Mouse (Mus musculus) gastrocnemius, adult 18-20 months (tissue): Measurements from ENCODE around the gene Slc37a3. TPM values are rescaled to one million over a fixed set of nuclear protein-coding genes. Genes with fewer than 3 reads are reported as not detected.
"Not testable (repeated sequence)": the region's sequence is repeated elsewhere in the genome, so short reads cannot be mapped to it uniquely, and the experiment has no call there.

Experiments used
- DNase-seq: peaks from one replicate; pipeline ENCODE4 v3.0.0; 2021; ENCODE audit warnings: low spot score
- total RNA-seq, 2 experiments: library from RNA; stranded (reverse); gene quantifications; 2 replicates each; pipeline ENCODE4 v1.2.3; 2021

The Slc37a3 gene
- total RNA-seq, 2 experiments from 2014 or later, result 11.6 to 16.2 TPM

DNA sequence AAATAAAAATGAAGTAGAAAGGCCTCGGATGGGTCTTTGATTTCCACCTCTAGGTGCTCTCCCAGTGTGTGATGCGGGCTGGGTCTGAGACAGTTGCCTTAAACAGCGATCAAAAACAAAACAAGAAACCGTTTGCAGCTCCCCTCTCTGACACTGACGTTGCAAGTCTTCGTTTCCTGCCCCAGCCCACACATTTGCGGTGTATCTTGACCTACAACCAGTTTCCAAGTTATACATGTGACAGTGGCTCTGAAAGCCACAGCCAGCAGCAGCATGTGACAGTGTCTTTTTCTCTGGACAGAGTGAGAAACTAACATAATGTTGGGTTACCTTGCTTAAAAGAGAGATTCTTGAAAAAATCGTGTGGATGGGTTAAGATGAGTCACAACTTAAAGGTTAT is 2.3 kb upstream of the Slc37a3 start:
- DNase-seq, result no peak

DNA sequence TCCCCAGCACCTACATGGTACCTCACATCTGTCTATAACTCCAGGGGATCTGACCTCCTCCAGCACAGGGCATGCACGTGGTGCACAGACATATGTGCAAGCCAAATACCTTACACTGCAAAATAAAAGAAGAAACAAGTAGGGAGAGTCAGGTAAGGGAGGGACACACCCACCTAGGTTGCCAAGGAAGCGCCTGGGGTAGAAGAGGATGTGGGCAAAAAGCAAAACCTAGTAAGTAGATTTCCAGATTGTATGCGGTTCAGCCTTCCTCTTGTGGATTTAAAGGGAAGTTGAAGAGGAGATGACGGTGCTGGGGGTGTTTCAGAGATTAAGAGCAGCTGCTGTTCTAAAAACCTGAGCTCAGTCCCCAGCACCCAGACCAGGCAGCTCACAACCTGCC is 1.7 kb upstream of the Slc37a3 start:
- DNase-seq, result no peak

DNA sequence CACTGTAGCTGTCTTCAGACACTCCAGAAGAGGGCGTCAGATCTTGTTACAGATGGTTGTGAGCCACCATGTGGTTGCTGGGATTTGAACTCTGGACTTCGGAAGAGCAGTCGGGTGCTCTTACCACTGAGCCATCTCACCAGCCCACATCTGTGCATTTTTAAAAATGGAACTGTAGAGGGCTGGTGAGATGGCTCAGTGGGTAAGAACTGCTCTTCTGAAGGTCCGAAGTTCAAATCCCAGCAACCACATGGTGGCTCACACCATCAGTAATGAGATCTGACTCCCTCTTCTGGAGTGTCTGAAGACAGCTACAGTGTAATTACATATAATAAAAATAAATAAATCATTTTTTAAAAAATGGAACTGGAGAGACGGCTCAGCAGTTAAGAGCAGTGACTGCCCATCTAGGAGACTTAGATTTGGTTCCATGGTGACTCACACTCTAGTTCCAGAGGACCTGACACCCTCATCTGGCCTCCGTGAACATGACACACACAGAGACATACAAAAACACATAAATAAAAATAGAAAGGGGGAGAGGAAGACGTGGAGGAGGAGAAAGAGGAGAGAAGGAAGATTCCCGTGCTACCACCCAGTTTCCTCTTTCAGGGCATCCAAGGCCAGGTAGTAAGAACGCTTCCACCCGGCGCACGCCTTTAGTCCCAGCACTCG is 823 bp upstream of the Slc37a3 start:
- DNase-seq, result not testable (repeated sequence)

DNA sequence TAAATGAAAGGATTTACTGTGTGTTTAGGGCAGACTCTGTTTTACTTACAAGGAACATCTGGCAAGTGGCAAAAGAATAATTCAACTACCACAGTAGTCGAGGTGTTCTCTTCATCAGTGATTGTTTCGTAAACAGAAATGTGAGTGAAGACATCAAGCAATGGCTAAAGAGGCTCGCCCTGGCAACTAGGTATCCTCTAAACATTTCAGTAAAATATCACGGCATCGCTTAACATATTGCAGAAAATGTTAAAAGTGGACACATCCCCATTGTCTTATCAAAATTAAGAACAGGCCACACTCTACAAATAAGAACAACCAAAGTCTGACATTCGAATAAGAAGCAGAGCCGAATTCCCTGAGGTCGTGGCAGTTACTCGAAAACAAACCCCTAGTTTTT is 700 bp downstream of the Slc37a3 start:
- no peak for DNase-seq

DNA sequence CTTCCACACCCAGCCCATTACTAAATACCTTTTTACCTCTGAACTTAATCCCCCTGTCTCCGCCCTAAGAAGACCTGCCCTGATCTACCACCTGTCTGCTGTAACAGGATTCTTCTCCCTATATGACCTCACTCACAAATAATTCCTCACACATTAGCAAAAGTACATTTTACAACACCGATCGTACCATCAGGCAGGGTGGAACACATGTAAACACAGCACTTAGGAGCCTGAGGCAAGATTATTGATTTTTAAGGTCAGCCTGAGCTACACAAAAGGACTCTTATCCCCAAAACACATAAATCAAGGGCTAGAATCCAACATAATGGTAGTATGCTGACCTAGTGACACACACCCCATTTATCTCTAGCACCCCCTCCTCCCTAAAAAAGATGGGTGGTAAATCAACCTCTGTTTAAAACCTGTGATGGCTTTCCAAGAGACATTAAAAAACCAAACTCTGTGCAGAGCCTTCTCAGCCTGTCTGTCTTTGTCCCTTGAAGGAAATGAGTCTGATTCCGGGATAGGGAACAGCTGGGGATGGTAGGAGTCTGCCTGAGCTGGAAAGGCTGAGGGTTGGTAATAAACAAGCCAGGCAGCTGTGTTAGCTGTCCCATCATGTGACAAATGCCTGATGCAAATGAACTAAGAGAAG is 4.0 kb downstream of the Slc37a3 start:
- no peak for DNase-seq

DNA sequence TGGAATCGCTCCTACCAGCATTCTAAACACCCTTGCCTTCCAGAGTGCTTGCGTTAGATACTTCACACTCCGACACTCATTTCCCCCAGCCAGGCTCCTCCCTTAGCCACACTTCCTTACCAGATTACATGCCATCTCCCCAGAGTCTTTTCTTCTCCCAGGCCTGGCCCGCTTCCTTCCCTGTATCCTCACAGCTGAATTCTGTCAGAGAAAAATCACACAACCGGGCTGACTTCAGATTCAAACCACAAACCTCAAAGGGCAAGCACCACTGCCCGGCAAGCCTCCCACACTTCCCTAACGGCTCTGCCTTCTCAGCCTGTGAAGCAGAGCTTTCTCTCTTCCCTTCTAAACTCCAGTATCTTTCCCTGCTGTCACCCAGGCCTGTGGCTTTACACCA is 4.7 kb downstream of the Slc37a3 start:
- DNase-seq, result peak; percentile 16

DNA sequence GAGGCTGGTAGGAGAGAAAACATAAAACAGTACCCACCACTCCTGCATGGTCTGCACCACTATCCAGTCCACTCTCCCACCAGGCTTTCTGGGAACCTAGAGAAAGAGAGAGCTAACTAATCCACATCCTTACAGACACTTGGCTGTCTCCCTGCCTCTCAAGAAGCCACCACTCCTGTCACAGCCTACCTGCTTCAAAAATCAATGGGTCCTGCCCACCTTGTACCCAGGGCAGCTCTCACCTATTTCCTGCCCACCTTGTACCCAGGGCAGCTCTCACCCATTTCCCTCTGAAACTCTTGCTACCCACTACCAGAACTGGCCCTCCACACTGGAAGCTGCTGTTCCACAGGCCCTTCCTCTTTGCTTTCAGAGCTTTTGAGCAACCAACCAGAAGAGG is 5.4 kb downstream of the Slc37a3 start:
- no peak for DNase-seq

DNA sequence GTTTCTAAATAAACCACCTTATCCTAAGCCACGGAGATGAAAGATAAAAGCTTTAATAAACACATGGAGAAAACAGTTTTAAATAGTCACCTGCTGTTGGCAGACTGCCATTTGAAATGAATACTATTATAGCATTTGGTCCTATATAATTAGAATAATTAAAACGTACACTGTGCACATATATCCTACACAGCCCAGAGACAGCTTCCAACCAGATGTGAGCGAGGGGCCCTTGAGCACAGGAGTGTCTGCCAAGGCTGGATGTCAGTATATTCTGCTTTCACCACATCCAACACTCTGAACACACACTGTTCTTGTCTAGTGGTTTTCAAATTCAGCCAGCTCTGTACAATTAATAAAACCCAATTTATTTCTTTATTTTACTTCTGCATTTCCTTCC is 7.8 kb downstream of the Slc37a3 start:
- DNase-seq, result no peak

DNA sequence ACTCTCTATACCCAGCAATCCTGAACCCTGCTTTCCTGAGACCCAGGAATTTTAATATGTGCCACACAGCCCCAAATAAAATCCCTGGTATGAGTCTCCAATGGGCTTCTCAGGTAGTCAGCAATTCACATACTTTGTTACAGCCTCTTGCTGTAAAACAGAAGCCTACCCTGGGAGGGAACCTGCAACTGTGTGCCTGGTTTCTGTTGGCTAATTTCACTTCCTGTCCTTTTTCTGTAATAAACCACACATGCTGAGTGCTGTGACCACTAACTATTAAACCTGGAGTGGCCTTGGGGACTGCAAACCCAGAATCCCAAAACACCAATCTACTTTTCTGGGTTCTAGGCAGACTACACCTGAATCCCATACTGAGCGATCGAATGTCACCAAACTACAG is 14.8 kb downstream of the Slc37a3 start:
- no peak for DNase-seq

DNA sequence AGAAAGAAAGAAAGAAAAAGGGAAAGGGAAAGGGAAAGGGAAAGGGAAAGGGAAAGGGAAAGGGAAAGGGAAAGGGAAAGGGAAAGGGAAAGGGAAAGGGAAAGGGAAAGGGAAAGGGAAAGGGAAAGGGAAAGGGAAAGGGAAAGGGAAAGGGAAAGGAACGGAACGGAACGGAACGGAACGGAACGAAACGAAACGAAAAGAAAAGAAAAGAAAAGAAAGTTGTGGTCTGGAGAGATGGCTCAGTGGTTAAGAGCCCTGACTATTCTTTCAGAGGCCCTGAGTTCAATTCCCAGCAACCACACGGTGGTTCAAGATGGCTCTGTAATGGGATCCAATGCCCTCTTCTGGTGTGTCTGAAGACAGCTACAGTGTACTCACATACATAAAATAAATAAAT is 18.3 kb downstream of the Slc37a3 start:
- DNase-seq, result not testable (repeated sequence)

DNA sequence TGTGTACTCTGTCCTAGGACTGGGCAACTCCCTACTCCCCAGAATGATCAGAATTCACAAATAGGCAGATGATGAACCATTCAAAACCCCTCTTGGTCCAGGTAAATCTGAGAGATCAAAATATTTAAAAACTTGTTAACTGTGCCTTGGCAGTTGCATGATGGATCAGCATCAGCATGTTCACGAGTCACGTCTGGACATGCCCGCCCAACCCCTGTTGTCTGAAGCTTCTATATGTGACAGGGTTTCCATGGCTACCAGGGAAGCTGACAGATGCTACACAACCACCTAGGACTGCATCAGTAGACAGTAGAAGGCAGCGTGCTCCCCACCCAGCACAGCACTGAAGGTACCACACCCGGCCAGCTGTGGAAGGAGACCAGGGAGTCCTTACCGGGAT is 28.5 kb downstream of the Slc37a3 start:
- no peak for DNase-seq

DNA sequence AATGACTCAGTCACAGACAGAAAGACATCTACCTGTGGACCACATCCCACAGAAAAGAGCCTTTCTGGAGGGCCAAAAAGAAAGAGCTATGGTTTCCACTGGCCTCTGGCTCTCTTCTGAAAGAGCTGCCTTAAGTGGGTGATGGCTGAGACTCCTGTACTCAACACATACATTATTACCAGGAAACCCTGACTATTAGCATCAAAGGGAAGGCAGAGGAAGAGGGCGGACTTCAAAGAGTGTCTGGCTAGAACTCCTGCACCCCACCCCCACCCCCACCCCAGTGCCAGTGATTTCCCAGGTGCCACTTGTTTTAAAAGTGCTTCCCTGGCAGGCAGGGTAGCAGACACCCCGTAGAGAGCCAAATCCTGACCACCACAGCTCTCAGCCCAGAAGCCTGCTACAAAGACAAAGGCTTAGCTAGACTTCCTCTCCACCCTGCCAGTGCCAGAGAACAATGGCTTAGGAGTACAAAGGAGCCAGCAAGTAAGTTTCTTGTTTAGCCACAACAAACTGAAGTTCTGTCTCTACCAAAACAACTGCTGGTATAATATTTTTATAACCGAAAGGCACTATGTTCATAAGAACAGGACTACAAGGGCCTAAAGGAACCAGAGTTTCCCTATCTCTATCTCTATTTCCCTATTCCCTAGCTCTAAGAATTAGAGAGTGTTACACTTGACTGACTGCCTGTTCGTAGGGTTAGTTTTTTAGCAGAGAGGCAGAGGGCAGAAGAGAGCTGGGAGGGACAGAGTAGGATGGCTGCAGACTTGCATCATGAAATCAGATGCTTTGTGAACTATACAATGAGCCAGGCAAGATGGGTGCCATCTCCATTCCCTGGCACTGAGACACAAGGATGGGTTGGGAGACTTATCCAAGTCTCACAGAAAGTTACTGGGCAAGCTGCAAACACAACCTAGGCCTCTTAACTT is 29.3 kb downstream of the Slc37a3 start:
- DNase-seq, result no peak

DNA sequence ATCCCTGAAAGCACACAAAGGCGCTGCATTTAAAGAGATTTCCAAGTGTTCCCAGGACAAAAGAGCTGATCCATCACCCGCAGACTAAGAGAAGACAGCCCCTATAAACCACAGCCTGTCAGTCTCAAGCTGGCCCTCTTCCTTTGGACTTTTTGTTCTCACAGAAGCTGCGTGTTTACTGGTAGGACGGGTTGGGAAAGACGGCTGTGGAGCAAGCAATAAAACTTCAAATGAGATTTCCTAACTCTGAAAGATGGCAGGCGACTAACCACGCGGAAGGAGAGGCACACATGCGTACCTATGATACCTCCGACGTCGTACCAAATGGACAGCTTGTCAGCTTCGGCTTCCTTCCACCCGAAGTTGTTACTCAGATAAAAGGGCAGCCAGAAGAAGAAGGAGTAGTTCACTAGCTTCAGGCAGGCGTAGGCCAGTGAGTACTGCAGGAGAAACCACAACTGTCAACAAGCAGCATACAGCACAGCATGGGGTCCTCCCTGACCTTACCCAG is 30.4 kb downstream of the Slc37a3 start:
- no peak for DNase-seq

DNA sequence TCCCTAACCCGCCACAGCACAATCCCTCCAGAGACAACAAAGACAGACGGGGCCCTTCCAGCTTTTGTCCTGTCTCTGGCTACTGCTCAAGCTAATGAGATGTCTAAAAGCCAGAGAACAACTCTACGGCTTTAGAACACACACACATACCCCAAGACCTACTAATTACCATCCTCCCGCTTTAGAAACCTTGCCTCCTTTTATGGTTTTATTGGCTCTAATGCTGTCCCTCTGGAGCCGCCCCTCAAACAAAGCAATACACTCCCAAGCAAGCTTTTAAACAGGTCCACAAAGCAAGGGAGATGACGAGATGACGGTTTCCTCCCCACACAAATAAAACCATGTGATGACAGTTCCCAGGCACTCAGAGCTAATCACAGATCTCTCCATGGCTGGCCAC is 32.0 kb downstream of the Slc37a3 start:
- DNase-seq, result no peak

DNA sequence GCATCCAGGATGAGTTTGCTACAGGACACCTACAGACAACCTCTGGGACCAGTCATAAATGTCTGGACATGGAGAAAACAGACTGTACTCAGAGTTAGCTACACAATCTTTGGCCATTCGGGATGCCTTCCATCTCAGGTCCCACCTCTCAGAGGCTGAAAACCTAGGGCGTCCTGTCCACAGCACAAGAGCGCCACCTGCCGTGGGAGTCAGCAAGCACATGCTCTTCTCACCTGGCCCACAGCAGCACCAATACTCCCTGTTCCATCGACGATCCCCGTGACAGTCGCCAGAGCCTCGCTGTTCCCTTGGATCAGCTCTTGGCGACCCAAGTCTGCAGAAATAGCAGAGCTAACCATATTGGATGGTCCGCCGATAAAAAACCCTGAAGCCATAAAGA is 33.5 kb downstream of the Slc37a3 start:
- DNase-seq, result peak; percentile 84

DNA sequence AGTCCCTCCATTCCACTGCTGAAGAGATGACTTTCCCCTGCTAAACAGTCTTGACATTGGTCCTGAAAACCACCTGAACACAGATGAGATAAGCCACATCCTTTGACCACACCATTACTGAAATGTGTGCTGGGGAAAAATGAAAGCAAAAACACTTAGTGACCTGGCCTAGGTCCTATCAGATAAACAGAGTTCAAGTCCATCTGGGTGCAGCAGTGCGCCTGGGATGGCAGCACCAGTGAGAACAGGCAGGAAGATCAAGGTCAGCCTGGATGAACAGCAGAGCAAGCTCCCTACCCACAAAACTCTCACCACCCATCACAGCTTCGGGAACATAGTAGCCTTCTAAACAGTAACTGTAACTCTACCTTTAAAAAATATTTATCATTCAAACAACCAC is 35.7 kb downstream of the Slc37a3 start:
- no peak for DNase-seq

DNA sequence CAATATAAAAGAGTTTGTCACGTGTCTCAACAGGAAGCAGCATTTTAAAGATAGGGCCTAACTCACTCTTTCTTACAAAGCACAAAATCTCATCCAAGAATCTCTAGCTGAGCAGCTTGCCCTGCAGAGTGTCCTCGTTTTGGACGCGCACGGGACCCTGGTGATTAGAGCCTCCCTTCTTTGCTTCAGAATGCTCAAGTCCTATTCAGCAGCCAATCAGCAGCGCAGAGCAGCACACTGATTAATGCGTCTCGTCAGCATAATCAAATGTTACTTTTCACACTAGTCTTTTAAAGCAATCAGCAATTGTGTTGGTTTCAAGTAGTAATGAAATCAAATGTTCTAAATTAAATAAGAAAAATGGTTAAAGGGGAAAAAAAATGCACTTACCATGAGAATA is 39.1 kb downstream of the Slc37a3 start:
- DNase-seq, result no peak

DNA sequence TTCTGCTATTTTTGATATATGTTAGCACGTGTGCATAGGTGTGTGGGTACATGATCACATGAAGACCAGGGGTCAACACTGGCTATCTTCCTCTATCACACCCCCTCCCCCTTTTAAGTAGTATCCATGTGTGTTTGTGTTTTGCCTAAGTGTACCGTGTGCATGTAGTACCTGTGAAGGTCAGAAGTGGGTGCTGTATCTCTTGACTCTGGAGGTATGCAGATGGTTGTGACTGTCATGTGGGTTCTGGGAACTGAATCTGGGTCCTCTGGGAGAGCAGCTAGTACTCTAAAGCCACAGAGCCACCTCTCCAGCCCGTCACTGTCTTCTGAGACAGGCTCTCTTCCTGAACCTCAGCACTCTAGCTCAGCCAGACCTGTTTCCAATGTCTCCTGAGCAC is 42.6 kb downstream of the Slc37a3 start:
- no peak for DNase-seq

DNA sequence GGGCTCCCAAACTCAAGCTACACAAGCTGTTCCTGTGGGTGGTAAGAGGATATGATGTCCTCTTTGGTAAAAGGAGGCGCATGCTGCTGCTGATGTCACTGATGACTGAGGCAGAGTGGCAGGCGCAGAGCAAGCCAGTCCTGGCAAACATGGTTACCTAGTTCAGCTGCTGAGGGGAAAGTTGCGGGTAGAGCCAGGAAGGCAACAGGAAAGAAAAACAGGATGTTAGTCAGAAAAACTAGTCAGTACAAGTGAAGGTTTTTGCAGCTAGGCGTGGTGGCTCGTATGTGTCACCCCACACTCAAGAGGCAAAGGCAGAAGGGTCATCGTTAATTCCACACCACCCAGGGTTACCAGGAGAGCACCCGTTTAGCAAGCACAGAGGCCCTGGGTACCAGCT is 43.3 kb downstream of the Slc37a3 start:
- DNase-seq, result no peak

DNA sequence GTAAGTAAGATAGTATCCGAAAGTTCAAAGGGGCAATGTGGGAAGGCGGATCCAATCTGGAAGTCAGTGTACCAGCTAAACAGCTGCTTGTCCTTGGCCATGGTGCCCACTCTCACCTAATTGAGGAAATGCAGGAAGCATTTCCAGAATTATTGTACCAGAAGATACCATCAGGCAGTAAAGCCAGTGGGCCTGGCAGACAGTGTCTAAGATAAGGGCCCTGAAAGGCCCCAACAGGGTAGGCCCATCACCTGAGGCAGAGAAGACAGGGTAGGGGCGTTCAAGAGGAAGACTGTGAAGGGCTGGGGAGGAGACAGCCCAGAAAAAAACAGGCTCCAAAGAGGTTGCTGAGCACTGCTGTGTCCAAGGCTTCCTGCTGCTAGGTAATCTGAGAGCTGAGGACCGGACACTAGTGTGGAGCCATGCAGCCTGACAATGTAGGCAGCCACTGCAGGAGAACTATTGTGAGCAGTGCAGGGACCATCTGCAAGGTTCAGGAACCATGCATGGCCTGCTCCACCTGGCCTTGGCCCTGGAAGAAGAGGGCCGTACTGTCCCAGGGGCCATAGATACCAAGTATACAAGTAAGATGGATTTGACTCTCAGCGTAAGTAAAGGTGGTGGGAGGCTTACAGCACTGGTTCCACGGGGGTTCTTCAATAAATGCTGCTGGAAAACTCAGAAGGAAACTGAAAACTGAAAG is 45.3 kb downstream of the Slc37a3 start:
- no peak for DNase-seq

DNA sequence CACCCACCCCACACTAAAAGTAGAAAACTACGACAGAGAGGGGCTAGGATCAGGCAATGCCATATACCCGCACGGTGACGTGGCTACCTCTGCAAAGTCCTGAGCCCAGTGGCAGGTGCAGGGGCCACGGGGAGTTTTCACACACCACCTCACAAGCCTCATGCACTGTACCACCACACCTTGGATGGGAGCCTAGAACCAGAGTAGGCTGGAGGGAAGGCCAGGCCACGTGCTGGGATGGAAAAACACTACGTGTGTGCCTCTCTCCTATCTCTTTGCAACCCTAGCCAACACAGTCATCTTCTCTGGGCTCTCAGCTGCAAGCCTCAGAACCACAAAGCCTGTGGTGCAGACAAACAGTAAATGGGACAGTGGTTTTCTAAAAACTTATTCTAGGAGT is 46.5 kb downstream of the Slc37a3 start:
- no peak for DNase-seq

DNA sequence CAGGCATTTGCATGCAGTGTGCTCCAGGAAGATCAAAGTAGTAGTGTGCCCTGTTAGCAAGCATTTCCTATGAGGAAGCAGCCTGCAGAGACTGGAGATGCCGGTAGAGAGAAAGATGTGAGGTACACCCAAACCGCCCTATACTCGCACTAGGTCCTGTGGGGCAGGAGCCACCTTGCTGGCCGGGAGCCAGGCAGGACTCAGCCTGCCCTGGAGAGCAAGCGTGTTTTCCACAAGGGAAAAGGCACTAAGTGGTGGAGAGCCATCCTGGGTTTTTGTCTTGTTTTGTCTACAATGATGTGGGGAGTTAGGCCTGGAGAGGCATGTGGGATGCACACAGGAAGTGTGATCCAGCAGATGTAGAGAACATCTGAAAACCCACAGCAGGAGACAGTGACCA is 57.2 kb downstream of the Slc37a3 start:
- no peak for DNase-seq
